Comparison of ENCODE assay signal across 25 mouse cellular contexts in genomic region chr11:97383017-97383416, GRCm38 (mm10). TPM values are rescaled to one million over a fixed set of nuclear protein-coding genes. Genes with fewer than 3 reads are reported as not detected.
A peak's percentile ranks its signal among the peaks of the same experiment; 100 is the strongest.
DNase-seq lines count a peak whose midpoint lies in the region; ATAC-seq and TF ChIP-seq lines count a peak whose summit lies in the region.
"Had no signal": no experiment of that assay in that cellular context is flagged by ENCODE, and none has a peak within 500 bp of the region (broad histone marks: within the 10 kb centered on the region; RNA-seq: fewer than 3 reads in every experiment).

No protein-coding gene starts in this region.

- no peak for TF ChIP-seq EP300 in liver, postnatal 0 days (IDR thresholded peaks at IDR 0.05; ENCODE audit: low read depth)

- no peak for TF ChIP-seq CTCF in kidney, adult 2 months (conservative IDR thresholded peaks at IDR 0.05; ENCODE audit: insufficient read depth, insufficient read length, low read depth, low read length)
- no peak for TF ChIP-seq CTCF in liver, postnatal 0 days (IDR thresholded peaks at IDR 0.05; ENCODE audit: low read depth)

- peaks cover 3% of the 10 kb centered on the region; the same call in 1 of the 2 replicates for H3K36me3 ChIP-seq in kidney, adult 2 months (ENCODE audit: control insufficient read depth, insufficient read depth, low read length)
- peaks cover 34% of the 10 kb centered on the region for H3K36me3 ChIP-seq in kidney, embryonic 16.5 days (ENCODE audit: insufficient read depth, low read length)
- peaks cover 20% of the 10 kb centered on the region for H3K36me3 ChIP-seq in liver, postnatal 0 days (replicated peaks; ENCODE audit: insufficient read depth, low read length)
- peaks cover 24% of the 10 kb centered on the region for H3K36me3 ChIP-seq in liver, embryonic 11.5 days (ENCODE audit: control insufficient read depth, insufficient read depth, low read length)

- peak overlapping the region; percentile 67 for H3K27ac ChIP-seq in kidney, adult 2 months (ENCODE audit: insufficient read depth, low read depth, low read length)
- peak overlapping the region; percentile 31; the same call in 1 of the 2 replicates for H3K27ac ChIP-seq in kidney, embryonic 16.5 days (ENCODE audit: low read length)
- H3K27ac ChIP-seq in liver, postnatal 0 days (ENCODE audit: low read depth), result no peak overlapping the region
- H3K27ac ChIP-seq in liver, embryonic 11.5 days (ENCODE audit: low read depth, low read length), result no peak overlapping the region
- H3K27ac ChIP-seq: embryonic facial prominence, embryonic 12.5 days; embryonic facial prominence, embryonic 15.5 days; gastrocnemius, adult 2 months; hindbrain, embryonic 12.5 days had no signal

- H3K27me3 ChIP-seq in kidney, adult 2 months (replicated peaks; ENCODE audit: control insufficient read depth, insufficient read depth, low read length), result no peaks in the 10 kb centered on the region
- no peaks in the 10 kb centered on the region for H3K27me3 ChIP-seq in kidney, embryonic 16.5 days (ENCODE audit: insufficient read depth, low read length)
- no peaks in the 10 kb centered on the region for H3K27me3 ChIP-seq in liver, postnatal 0 days (ENCODE audit: insufficient read depth, low read length)
- H3K27me3 ChIP-seq in liver, embryonic 11.5 days (replicated peaks; ENCODE audit: control insufficient read depth, insufficient read depth, low read length), result no peaks in the 10 kb centered on the region
- H3K27me3 ChIP-seq: CH12.LX; embryonic facial prominence, embryonic 12.5 days; embryonic facial prominence, embryonic 15.5 days; hindbrain, embryonic 12.5 days; Patski had no signal

- DNase-seq in kidney, adult 2 months, result peak; percentile 61
- no peak for DNase-seq in kidney, adult 11 months
- no peak for DNase-seq in kidney, postnatal 25 days
- no peak for DNase-seq in liver, postnatal 0 days
- DNase-seq in liver, embryonic 11.5 days (ENCODE audit: low spot score), result no peak
- no peak for DNase-seq in right cerebral cortex, postnatal 10 days (ENCODE audit: low spot score in 2 of 2)
- DNase-seq: adrenal gland, postnatal 10 days; adrenal gland, postnatal 36 days; cerebellum, adult 18-20 months; cerebellum, adult 9-10 months; cerebellum, postnatal 14 days; forebrain, postnatal 0 days; gastrocnemius, adult 2 months; gastrocnemius, postnatal 14 days; heart, adult 11 months had no signal

- no peak overlapping the region for H3K4me3 ChIP-seq in kidney, adult 2 months (ENCODE audit: insufficient read depth, low read depth, low read length)
- H3K4me3 ChIP-seq in kidney, embryonic 16.5 days (ENCODE audit: low read length), result no peak overlapping the region
- no peak overlapping the region for H3K4me3 ChIP-seq in liver, postnatal 0 days (ENCODE audit: low read depth, low read length)
- H3K4me3 ChIP-seq in liver, embryonic 11.5 days (ENCODE audit: low read depth, low read length), result no peak overlapping the region
- H3K4me3 ChIP-seq: embryonic facial prominence, embryonic 12.5 days; embryonic facial prominence, embryonic 15.5 days; gastrocnemius, adult 2 months; hindbrain, embryonic 12.5 days had no signal

- TF ChIP-seq POLR2A in kidney, adult 2 months (IDR thresholded peaks at IDR 0.05; ENCODE audit: low read depth, low read length), result no peak

- no peak overlapping the region for H3K9ac ChIP-seq in kidney, embryonic 16.5 days (replicated peaks; ENCODE audit: low read length)
- no peak overlapping the region for H3K9ac ChIP-seq in liver, postnatal 0 days (replicated peaks)
- no peak overlapping the region for H3K9ac ChIP-seq in liver, embryonic 11.5 days (ENCODE audit: low read depth, low read length)
- H3K9ac ChIP-seq: embryonic facial prominence, embryonic 12.5 days; embryonic facial prominence, embryonic 15.5 days; forebrain, postnatal 0 days; hindbrain, embryonic 12.5 days had no signal

- ATAC-seq in kidney, embryonic 16.5 days (ENCODE audit: low FRiP score, low TSS enrichment), result no peak
- peak; percentile 53 for ATAC-seq in liver, postnatal 0 days
- no peak for ATAC-seq in liver, embryonic 11.5 days (replicated peaks; ENCODE audit: low FRiP score)
- ATAC-seq: forebrain, embryonic 14.5 days; forebrain, postnatal 0 days; Patski had no signal

- no peak overlapping the region for H3K4me2 ChIP-seq in kidney, embryonic 16.5 days (replicated peaks; ENCODE audit: low read depth, low read length)
- H3K4me2 ChIP-seq in liver, postnatal 0 days (ENCODE audit: low read depth, low read length), result no peak overlapping the region
- H3K4me2 ChIP-seq in liver, embryonic 11.5 days, result no peak overlapping the region
- H3K4me2 ChIP-seq: embryonic facial prominence, embryonic 12.5 days; embryonic facial prominence, embryonic 15.5 days; heart, embryonic 11.5 days; hindbrain, embryonic 12.5 days had no signal

- no peaks in the 10 kb centered on the region for H3K9me3 ChIP-seq in kidney, embryonic 16.5 days (ENCODE audit: low read length)
- no peaks in the 10 kb centered on the region for H3K9me3 ChIP-seq in liver, postnatal 0 days (ENCODE audit: low read length)
- no peaks in the 10 kb centered on the region for H3K9me3 ChIP-seq in liver, embryonic 11.5 days (ENCODE audit: control insufficient read depth, low read length)
- H3K9me3 ChIP-seq: embryonic facial prominence, embryonic 12.5 days; embryonic facial prominence, embryonic 15.5 days; G1E; hindbrain, embryonic 12.5 days had no signal

- H3K4me1 ChIP-seq in kidney, adult 2 months (ENCODE audit: control insufficient read depth, insufficient read depth, low read length), result peaks cover 17% of the 10 kb centered on the region; the same call in 1 of the 2 replicates
- no peaks in the 10 kb centered on the region for H3K4me1 ChIP-seq in kidney, embryonic 16.5 days (ENCODE audit: insufficient read depth, low read length)
- no peaks in the 10 kb centered on the region for H3K4me1 ChIP-seq in liver, postnatal 0 days (ENCODE audit: insufficient read depth)
- H3K4me1 ChIP-seq in liver, embryonic 11.5 days (replicated peaks; ENCODE audit: control insufficient read depth, insufficient read depth, low read length), result no peaks in the 10 kb centered on the region
- H3K4me1 ChIP-seq: embryonic facial prominence, embryonic 12.5 days; embryonic facial prominence, embryonic 15.5 days; hindbrain, embryonic 12.5 days had no signal

- 46% methylated on average over 2 of the region's 2 CpGs for WGBS in kidney, adult 2 months
- WGBS in kidney, embryonic 16.5 days, result 83% methylated on average over 2 of the region's 2 CpGs
- WGBS in liver, postnatal 0 days (ENCODE audit: insufficient replicate concordance), result 94% methylated on average over 2 of the region's 2 CpGs
- 95% methylated on average over 2 of the region's 2 CpGs for WGBS in liver, embryonic 11.5 days

RNA-seq across cellular contexts. Expression of gene Socs7, which starts 20.7 kb away (rescaled TPM):
- polyA plus RNA-seq in kidney, adult 2 months (2012; rRNA removed), result 12.9 and 13.5 TPM in 2 replicates
- polyA plus RNA-seq in kidney, embryonic 16.5 days (2015; fragmentation: Nextera tagmentation; extraction: Ambion mirVana), result 3.4 and 3.5 TPM in 2 replicates
- 0.89 and 0.92 TPM in 2 replicates for polyA plus RNA-seq in liver, postnatal 0 days (2015; fragmentation: Nextera tagmentation; extraction: Ambion mirVana)
- 2.2 and 2.4 TPM in 2 replicates for polyA plus RNA-seq in liver, embryonic 11.5 days (2014; fragmentation: Nextera tagmentation; extraction: Ambion mirVana)

RNA-seq across cellular contexts. Expression of gene Gpr179, which starts 31.1 kb away (rescaled TPM):
- polyA plus RNA-seq in kidney, adult 2 months (2012; rRNA removed), result 0.08 TPM in 2 replicates
- 0.21 and 0.24 TPM in 2 replicates for polyA plus RNA-seq in kidney, embryonic 16.5 days (2015; fragmentation: Nextera tagmentation; extraction: Ambion mirVana)
- 0.04 TPM in 1 of 2 replicates, not detected in the other for polyA plus RNA-seq in liver, postnatal 0 days (2015; fragmentation: Nextera tagmentation; extraction: Ambion mirVana)
- polyA plus RNA-seq in liver, embryonic 11.5 days (2014; fragmentation: Nextera tagmentation; extraction: Ambion mirVana), result 0.03 TPM in 2 replicates
- polyA plus RNA-seq: heart, postnatal 0 days had no signal

RNA-seq across cellular contexts. Expression of gene Arhgap23, which starts 32.3 kb away (rescaled TPM):
- 14.9 and 17.1 TPM in 2 replicates for polyA plus RNA-seq in kidney, adult 2 months (2012; rRNA removed)
- 6.0 and 6.2 TPM in 2 replicates for polyA plus RNA-seq in kidney, embryonic 16.5 days (2015; fragmentation: Nextera tagmentation; extraction: Ambion mirVana)
- polyA plus RNA-seq in liver, postnatal 0 days (2015; fragmentation: Nextera tagmentation; extraction: Ambion mirVana), result 5.6 and 5.7 TPM in 2 replicates
- polyA plus RNA-seq in liver, embryonic 11.5 days (2014; fragmentation: Nextera tagmentation; extraction: Ambion mirVana), result 9.3 and 10.9 TPM in 2 replicates

Comparison
In these comparisons a context has a peak if more than half of its experiments do, and no peak if none do; other contexts are left out.
1. H3K27ac ChIP-seq: peak in kidney, adult 2 months (single experiment) and kidney, embryonic 16.5 days (single experiment); none in liver, postnatal 0 days (single experiment) and liver, embryonic 11.5 days (single experiment).